Mouse (Mus musculus) forebrain, postnatal 0 days (tissue): ENCODE measurements at regions not wholly inside any gene's neighbourhood (a gene's known extent, or its start where the extent isn't known, plus 50 kb on each side); places are given as distances from the start of the nearest gene placed in this dataset.
A peak's percentile ranks its signal among the peaks of the same experiment; 100 is the strongest.

Experiments used
- ATAC-seq: fragments of 200-750 bp; cut with Nextera tagmentation; 2 replicates; pipeline ENCODE4 v1.8.0; 2017; ENCODE audit warnings: mild to moderate bottlenecking, moderate library complexity
- DNase-seq: peaks from one replicate; pipeline ENCODE4 v3.0.0-alpha.2; 2015
- H3K27ac ChIP-seq: fragments of 300-500 bp; sonication (generic); 2 replicates; pipeline ENCODE4 v1.5.1; 2014; ENCODE audit warnings: low read depth, mild to moderate bottlenecking, antibody characterized with exemption, low read length, moderate library complexity, mixed read lengths
- H3K27me3 ChIP-seq: fragments of 300-500 bp; sonication (generic); 2 replicates; pipeline ENCODE4 v1.6.1; 2014; ENCODE audit warnings: mild to moderate bottlenecking, low read length, mixed read lengths; ENCODE audit not compliant: insufficient read depth
- H3K36me3 ChIP-seq: fragments of 300-500 bp; sonication (generic); 2 replicates; pipeline ENCODE4 v1.6.1; 2014; ENCODE audit warnings: mild to moderate bottlenecking, moderate library complexity; ENCODE audit not compliant: insufficient read depth
- H3K4me1 ChIP-seq: fragments of 300-500 bp; sonication (generic); 2 replicates; pipeline ENCODE4 v1.6.1; 2014; ENCODE audit warnings: antibody characterized with exemption; ENCODE audit not compliant: insufficient read depth
- H3K4me2 ChIP-seq: fragments of 300-500 bp; sonication (generic); 2 replicates; pipeline ENCODE4 v1.6.1; 2014; ENCODE audit warnings: low read depth, mild to moderate bottlenecking, moderate library complexity
- H3K4me3 ChIP-seq: fragments of 300-500 bp; sonication (generic); 2 replicates; pipeline ENCODE4 v1.5.1; 2014; ENCODE audit warnings: low read depth, low read length, mixed read lengths
- H3K9ac ChIP-seq: fragments of 300-500 bp; sonication (generic); 2 replicates; pipeline ENCODE4 v1.6.1; 2014; ENCODE audit warnings: mild to moderate bottlenecking
- H3K9me3 ChIP-seq: fragments of 300-500 bp; sonication (generic); 2 replicates; pipeline ENCODE4 v1.6.1; 2016; ENCODE audit warnings: low read length
- CTCF ChIP-seq: sonication (generic); IDR thresholded peaks from 2 replicates; pipeline ENCODE4 v1.5.1; 2016; ENCODE audit warnings: antibody characterized with exemption, control low read depth, low read depth
- WGBS: fragments of 180-500 bp; shearing (Covaris S2); extraction: QIAGEN DNeasy Blood & Tissue Kit; methylation state at CpG from one replicate; pipeline ENCODE4 v1.1.7; 2014; 5-methylcytosine and 5-hydroxymethylcytosine counted together

GRCm38 (mm10) chr11:40395331-40395730 is 299.7 kb downstream of the Mat2b start:
- Histone ChIP-seq H3K9me3 (no peaks in the 10 kb centered on the region), H3K27me3 (no peaks in the 10 kb centered on the region), H3K4me3 (0 out of 2 replicates have a peak overlapping the region, but pooled peaks have one; percentile 7), H3K9ac (no peak overlapping the region), H3K36me3 (no peaks in the 10 kb centered on the region), H3K4me2 (peak overlapping the region; percentile 34), H3K4me1 (peaks cover 5% of the 10 kb centered on the region; the same call in 1 of the 2 replicates), H3K27ac (no peak overlapping the region; the same call in 1 of the 2 replicates)
- DNase-seq (peak; percentile 60), ATAC-seq (peak; percentile 42)
- 23% methylated on average over 11 of the region's 11 CpGs for WGBS
- no peak for TF ChIP-seq CTCF

- 29% methylated on average over 7 of the region's 7 CpGs for WGBS
- Histone ChIP-seq H3K9me3 (no peaks in the 10 kb centered on the region), H3K4me1 (peaks cover 5% of the 10 kb centered on the region; the same call in 1 of the 2 replicates), H3K4me3 (0 out of 2 replicates have a peak overlapping the region, but pooled peaks have one; percentile 7), H3K27me3 (no peaks in the 10 kb centered on the region), H3K4me2 (peak overlapping the region; percentile 34), H3K9ac (no peak overlapping the region), H3K36me3 (no peaks in the 10 kb centered on the region), H3K27ac (no peak overlapping the region; the same call in 1 of the 2 replicates)
- ATAC-seq (peak; percentile 67), DNase-seq (peak; percentile 45)
- TF ChIP-seq CTCF, result no peak
Measured at GRCm38 (mm10) chr11:40394864-40395266, 300.1 kb downstream of the Mat2b start.

DNA sequence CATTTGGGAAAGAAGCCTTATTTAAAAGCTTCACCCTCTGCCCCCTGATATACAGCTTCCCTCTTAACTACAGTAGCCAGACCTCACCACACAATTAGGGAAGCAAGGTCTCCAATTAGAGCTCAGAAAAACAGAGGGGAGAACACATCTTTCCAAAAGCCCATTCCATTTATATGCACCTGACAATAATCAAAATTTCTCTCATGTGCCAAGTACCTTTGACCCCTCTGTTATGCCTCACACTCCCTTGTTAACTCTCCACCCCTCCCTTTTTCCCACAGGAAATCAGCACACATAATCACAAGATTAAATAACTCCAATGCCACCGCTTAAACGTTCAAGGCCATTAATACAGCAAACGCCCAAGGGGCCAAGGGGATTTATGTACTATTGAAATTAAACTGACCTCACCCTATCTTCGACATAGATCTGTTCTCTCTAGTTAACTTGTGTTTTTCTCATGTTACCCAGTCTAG is 300.7 kb downstream of the Mat2b start:
- Histone ChIP-seq H3K27me3 (no peaks in the 10 kb centered on the region), H3K36me3 (no peaks in the 10 kb centered on the region), H3K4me1 (peaks cover 5% of the 10 kb centered on the region; the same call in 1 of the 2 replicates), H3K9ac (no peak overlapping the region), H3K27ac (no peak overlapping the region), H3K4me3 (no peak overlapping the region), H3K9me3 (no peaks in the 10 kb centered on the region), H3K4me2 (no peak overlapping the region)
- 28% methylated on average over 4 of the region's 4 CpGs for WGBS
- TF ChIP-seq CTCF, result no peak
- DNase-seq (no peak), ATAC-seq (no peak)

GRCm38 (mm10) chr11:40380696-40381095 is 314.3 kb downstream of the Mat2b start:
- WGBS, result 82% methylated on average over 3 of the region's 3 CpGs
- no peak overlapping the region for H3K9ac ChIP-seq
- no peak for TF ChIP-seq CTCF
- H3K27me3 ChIP-seq, result no peaks in the 10 kb centered on the region
- DNase-seq (no peak), ATAC-seq (no peak)
- H3K27ac ChIP-seq, result no peak overlapping the region
- no peaks in the 10 kb centered on the region for H3K4me1 ChIP-seq
- no peak overlapping the region for H3K4me3 ChIP-seq
- no peaks in the 10 kb centered on the region for H3K9me3 ChIP-seq
- H3K4me2 ChIP-seq, result no peak overlapping the region
- no peaks in the 10 kb centered on the region for H3K36me3 ChIP-seq

- H3K27me3 ChIP-seq, result no peaks in the 10 kb centered on the region
- no peak for TF ChIP-seq CTCF
- no peaks in the 10 kb centered on the region for H3K36me3 ChIP-seq
- H3K9ac ChIP-seq, result no peak overlapping the region
- no peak overlapping the region for H3K4me3 ChIP-seq
- no peak overlapping the region for H3K27ac ChIP-seq
- H3K4me2 ChIP-seq, result no peak overlapping the region
- no peaks in the 10 kb centered on the region for H3K4me1 ChIP-seq
- WGBS, result 97% methylated on average over 2 of the region's 2 CpGs
- ATAC-seq (no peak), DNase-seq (no peak)
- no peaks in the 10 kb centered on the region for H3K9me3 ChIP-seq
Measured at GRCm38 (mm10) chr11:40371696-40372095, 323.3 kb downstream of the Mat2b start.

DNA sequence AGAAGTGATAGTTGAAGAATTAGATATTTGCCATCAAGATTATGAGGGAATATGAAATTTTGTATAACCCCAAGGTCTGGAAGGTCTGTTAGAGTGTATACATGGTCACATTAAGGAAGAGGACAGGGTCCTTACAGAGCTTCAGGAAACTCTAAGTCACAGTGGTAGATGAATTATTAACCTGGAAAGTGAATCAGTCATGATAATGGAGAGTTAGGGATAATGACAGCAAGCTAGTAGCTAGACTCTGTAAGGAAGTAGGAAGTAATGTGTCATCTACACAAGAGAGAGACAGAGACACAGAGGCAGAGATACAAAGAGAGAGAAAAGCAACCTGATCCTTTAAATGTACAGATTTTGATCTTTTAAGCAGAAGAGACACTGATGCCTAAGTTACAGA is 328.4 kb downstream of the Mat2b start:
- Histone ChIP-seq H3K4me3 (no peak overlapping the region), H3K4me1 (no peaks in the 10 kb centered on the region), H3K27ac (no peak overlapping the region), H3K4me2 (no peak overlapping the region), H3K36me3 (no peaks in the 10 kb centered on the region), H3K9me3 (no peaks in the 10 kb centered on the region), H3K27me3 (no peaks in the 10 kb centered on the region), H3K9ac (no peak overlapping the region)
- ATAC-seq, result no peak
- TF ChIP-seq CTCF, result no peak
- no peak for DNase-seq

DNA sequence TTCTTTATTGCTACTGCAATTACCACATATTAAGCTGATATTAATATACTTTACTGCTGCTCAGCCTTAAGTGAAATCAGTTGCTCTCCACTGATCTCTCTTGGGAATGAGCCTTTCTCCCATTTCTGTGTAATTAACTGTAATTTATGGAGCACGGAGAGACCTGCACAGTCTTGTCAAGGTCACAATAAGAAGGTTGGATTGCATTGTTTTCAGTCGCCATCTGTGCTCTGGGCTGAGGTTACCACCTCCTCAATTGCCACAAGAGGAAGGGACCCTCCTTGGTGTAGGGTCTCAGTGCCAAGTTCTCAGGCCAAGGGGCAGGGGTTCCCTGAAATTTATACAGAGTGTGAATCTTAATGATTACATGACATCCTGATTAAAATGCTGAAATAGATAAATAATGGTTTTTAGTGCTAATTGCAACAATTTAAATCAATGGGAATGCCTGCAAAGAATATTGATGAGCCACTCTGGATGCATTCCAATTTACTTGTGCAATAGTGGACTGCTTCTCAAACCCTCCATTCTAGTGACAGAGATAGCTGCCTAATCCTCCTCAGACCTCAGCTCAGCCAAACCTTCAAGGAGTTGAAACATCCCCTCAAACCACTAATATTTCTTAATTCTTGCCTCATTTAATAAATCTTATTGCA is 332.3 kb downstream of the Mat2b start:
- Histone ChIP-seq H3K36me3 (no peaks in the 10 kb centered on the region), H3K9me3 (no peaks in the 10 kb centered on the region), H3K9ac (no peak overlapping the region), H3K4me2 (no peak overlapping the region), H3K27ac (no peak overlapping the region), H3K4me1 (no peaks in the 10 kb centered on the region), H3K27me3 (no peaks in the 10 kb centered on the region), H3K4me3 (no peak overlapping the region)
- TF ChIP-seq CTCF, result no peak
- WGBS, result 9% methylated on average over 2 of the region's 2 CpGs
- ATAC-seq (peak; percentile 55; the same call in 1 of the 2 replicates), DNase-seq (peak; percentile 20)
